Mouse (Mus musculus) Patski (cell line): ENCODE measurements around the gene Lmo2. TPM values are rescaled to one million over a fixed set of nuclear protein-coding genes. Genes with fewer than 3 reads are reported as not detected.

Experiments
- ATAC-seq: fragments of 100-300 bp; one replicate; pipeline ENCODE4 v1.8.0; 2021
- CTCF ChIA-PET: fragments of 350-600 bp; sonication (Branson Sonifier 250); formaldehyde crosslinking; loops from one replicate; lab custom pipeline; 2022; ENCODE audit warnings: inconsistent platforms; lab: Charles Lee
- POLR2A ChIA-PET: fragments of 350-600 bp; sonication (Branson Sonifier 250); formaldehyde crosslinking; loops from one replicate; lab custom pipeline; 2022; ENCODE audit warnings: antibody characterized with exemption, inconsistent platforms; lab: Charles Lee
- DNase-seq: peaks from one replicate; pipeline ENCODE4 v3.0.0-alpha.2; 2011; ENCODE audit warnings: low read depth, low spot score
- H3K27me3 ChIP-seq: fragments of 371-371 bp; one replicate; pipeline ENCODE4 v1.5.1; 2021
- CTCF ChIP-seq: fragments of 100-300 bp; IDR thresholded peaks from one replicate; pipeline ENCODE4 v1.5.1; 2021
- in situ Hi-C: fragments of 300-500 bp; cut with MboI; formaldehyde crosslinking; loops from 3 replicates; pipeline ENCODE4 v1.11.1; 2018; ENCODE audit warnings: low pct_unique_long_range_greater_than_20kb, mixed read lengths
- polyA plus RNA-seq: library from polyadenylated mRNA; unstranded; gene quantifications from one replicate; pipeline ENCODE4 v1.2.3, GENCODE M21; 2021

Gene Lmo2
- 0.63 TPM for polyA plus RNA-seq

DNA sequence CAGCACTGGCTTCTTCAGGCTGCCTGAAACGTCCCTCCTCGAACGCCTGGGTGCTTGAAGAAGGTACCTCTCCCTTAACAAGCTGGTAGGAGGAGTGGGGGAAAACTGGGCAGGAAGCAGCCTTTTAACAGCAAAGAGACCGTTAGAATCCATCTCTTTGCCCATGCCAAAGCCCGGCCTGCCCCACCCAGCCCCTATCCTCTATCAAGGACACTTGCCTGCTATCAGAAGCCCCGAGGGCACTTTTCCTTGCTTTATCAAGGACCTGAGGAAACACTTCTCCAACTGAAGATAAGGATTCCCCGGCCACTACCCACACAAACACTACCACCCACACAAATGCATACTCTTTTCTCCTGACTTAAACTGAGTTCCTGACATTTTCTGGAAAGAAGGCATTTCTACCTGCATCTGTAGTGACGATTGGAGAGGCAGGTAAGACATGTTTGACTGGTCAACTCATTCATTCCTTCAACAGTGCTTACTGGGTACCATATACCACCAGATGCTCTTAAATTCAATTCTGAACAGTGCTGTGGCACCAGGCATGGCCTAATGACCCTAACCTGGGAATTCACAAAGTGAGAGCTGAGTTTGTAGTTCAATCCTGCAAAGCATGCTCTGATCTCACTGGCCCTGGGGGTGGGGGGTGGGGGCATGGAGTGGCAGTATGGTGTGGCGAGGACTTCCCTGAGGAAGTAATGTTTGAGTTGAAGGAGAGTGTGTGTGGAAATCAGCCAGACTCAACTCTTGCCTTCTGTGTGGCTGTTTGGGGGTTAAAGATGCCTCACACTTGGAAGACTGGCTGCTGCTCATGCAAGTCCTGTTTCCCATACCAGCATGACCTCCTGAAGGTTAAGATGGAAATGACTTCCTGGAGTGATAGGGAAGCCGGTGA is at the start of gene Lmo2:
Lmo2 (plus strand) TSS at position 338 of the 898 bp plus-strand sequence.
- H3K27me3 ChIP-seq: peaks cover 29% of the 10 kb centered on the region
- CTCF ChIA-PET: no interaction called here
- no peak for DNase-seq
- in situ Hi-C loops: no loop called here
- ATAC-seq: no peak
- POLR2A ChIA-PET: interaction anchor here (0.6 kb wide), 1 partner anchor 8 kb away, joined by 5 read pairs; no protein-coding TSS in a partner anchor
- TF ChIP-seq CTCF: no peak

DNA sequence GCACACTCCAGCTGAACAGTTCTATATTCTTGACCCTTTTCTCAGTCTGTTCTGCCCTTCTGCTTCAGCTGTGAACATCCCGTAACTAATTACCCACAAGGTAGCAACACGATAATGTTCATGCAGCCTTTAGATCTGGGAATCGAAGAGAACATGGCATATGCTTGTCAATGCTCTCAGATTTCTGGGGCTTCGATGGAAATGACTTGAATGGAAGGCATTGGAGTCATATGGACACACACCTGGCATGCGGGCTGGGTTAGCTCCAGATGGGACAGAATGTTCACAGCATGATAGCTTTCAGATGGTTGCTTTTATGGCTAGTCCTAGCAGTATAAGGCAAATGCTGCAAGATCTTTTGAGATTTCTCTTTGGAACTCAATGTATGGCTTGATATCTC is 47.2 kb upstream of the Lmo2 start:
- peaks cover 30% of the 10 kb centered on the region for H3K27me3 ChIP-seq
- DNase-seq: no peak
- ChIA-PET CTCF (no interaction called here), POLR2A (no interaction called here)
- TF ChIP-seq CTCF: no peak
- in situ Hi-C loops: no loop called here
- ATAC-seq: no peak

- ChIA-PET POLR2A (no interaction called here), CTCF (no interaction called here)
- in situ Hi-C loops: no loop called here
- H3K27me3 ChIP-seq: peaks cover 28% of the 10 kb centered on the region
- no peak for TF ChIP-seq CTCF
- ATAC-seq: no peak
- DNase-seq: no peak
These were observed 45.1 kb upstream of the Lmo2 start for GRCm38 (mm10) chr2:103912481-103913251.

DNA sequence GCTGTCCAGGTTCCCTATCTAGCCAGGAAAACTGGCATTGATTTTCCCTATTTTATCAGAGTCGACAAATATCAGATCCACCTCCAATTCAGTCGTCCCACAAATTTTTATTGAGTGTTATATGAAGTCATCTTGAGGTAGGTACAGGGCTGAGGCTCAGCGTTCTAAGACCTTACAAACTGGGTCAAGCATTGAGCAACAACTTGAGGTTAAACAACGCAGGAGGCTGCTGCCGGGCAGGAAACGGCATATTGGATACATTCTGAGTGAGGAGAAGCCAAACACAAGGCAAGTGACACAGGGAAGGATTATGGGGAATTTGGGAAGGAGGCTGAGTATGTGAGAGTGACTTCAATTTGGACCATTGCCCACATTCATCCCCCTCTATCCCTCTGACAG is 44.5 kb upstream of the Lmo2 start:
- H3K27me3 ChIP-seq: peaks cover 26% of the 10 kb centered on the region
- in situ Hi-C loops: no loop called here
- no peak for TF ChIP-seq CTCF
- POLR2A ChIA-PET: no interaction called here
- no peak for ATAC-seq
- no peak for DNase-seq
- CTCF ChIA-PET: no interaction called here

- ChIA-PET CTCF (interaction anchor here (0.7 kb wide), 1 partner anchor 85 kb away, joined by 3 read pairs; no protein-coding TSS in a partner anchor), POLR2A (no interaction called here)
- peaks cover 7% of the 10 kb centered on the region for H3K27me3 ChIP-seq
- no peak for ATAC-seq
- in situ Hi-C loops: no loop called here
- TF ChIP-seq CTCF: no peak
- DNase-seq: no peak
These were observed 41.7 kb upstream of the Lmo2 start for GRCm38 (mm10) chr2:103916069-103916468.

DNA sequence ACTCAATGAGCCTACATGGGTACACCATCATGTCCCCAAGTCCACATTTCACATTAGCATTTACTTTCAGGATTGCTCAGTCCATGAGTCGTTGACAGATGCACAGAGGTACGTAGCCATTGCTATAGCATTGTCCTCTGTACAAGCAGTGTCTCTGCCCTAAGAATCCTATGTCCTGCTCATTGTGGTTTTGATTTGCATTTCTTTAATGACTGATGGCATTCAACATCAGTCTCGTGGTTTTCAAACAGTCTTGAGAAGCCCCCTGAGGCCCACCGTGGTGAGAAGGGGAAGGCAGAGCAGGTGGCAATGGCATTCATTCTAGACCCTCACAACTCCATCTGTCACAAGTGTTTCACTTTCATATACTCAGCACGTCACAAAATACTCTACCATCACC is 40.4 kb upstream of the Lmo2 start:
- ATAC-seq: no peak
- POLR2A ChIA-PET: no interaction called here
- CTCF ChIA-PET: no interaction called here
- in situ Hi-C loops: no loop called here
- H3K27me3 ChIP-seq: peaks cover 7% of the 10 kb centered on the region
- TF ChIP-seq CTCF: no peak
- DNase-seq: no peak

DNA sequence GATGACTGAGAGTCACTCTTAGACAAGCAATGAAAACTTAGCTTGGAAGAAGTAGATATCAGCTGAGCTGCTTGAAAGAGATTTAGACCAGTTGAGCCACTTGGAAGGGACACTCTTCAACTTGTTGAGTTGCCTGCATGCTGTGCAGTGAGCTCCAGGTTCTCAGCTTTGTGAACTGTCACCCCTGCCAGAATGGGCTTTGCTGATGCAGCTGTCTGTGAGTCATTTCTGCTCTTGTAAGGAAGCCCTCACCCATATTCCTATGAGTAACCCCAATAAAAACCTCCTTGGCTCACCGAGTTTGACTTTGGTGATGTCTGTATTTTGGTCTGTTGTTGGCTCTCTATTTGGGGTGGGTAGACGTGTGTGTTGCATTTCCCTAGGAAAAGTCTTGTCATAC is 39.4 kb upstream of the Lmo2 start:
- in situ Hi-C loops: no loop called here
- DNase-seq: no peak
- TF ChIP-seq CTCF: no peak
- peaks cover 3% of the 10 kb centered on the region for H3K27me3 ChIP-seq
- ATAC-seq: no peak
- CTCF ChIA-PET: no interaction called here
- POLR2A ChIA-PET: no interaction called here

GRCm38 (mm10) chr2:103919488-103919887 is 38.3 kb upstream of the Lmo2 start:
- H3K27me3 ChIP-seq: peaks cover 3% of the 10 kb centered on the region
- ChIA-PET POLR2A (no interaction called here), CTCF (no interaction called here)
- no peak for TF ChIP-seq CTCF
- ATAC-seq (no peak), DNase-seq (no peak)
- in situ Hi-C loops: no loop called here

DNA sequence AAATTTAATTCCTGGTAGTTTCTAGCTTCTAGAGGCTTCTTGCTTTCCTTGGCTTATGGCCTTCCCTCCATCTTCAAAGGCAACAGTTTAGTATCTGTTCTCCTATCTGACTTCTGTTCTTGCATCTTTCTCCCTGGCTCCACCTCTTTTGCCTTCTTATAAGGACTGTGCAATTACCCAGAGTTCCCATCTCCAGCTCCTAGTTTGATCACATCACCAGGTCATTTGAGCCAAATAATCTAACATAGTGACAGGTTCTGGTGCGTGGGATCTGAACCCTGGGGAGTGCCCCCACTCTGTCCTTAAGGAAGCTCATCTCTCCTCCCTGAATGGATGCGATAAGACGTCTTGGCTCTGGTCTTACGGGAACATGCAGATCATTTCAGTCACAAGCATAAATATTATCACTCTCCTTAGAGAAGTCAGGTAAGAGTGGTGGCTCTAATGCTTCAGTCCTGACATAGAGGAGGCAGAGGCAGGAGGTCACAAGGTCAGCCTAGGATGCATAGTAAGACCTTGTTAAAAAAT is 31.1 kb upstream of the Lmo2 start:
- ChIA-PET POLR2A (no interaction called here), CTCF (no interaction called here)
- ATAC-seq (no peak), DNase-seq (no peak)
- peaks cover 12% of the 10 kb centered on the region for H3K27me3 ChIP-seq
- TF ChIP-seq CTCF: no peak
- in situ Hi-C loops: no loop called here

- no peak for TF ChIP-seq CTCF
- in situ Hi-C loops: no loop called here
- ChIA-PET CTCF (no interaction called here), POLR2A (interaction anchor here (1.4 kb wide), 1 partner anchor 14 kb away, joined by 3 read pairs; no protein-coding TSS in a partner anchor)
- DNase-seq (no peak), ATAC-seq (no peak)
- peaks cover 12% of the 10 kb centered on the region for H3K27me3 ChIP-seq
These were observed 30.1 kb upstream of the Lmo2 start for GRCm38 (mm10) chr2:103927610-103928145.
